Mouse (Mus musculus) liver, embryonic 16.5 days (tissue): ENCODE measurements around the gene Map1lc3a. TPM values are rescaled to one million over a fixed set of nuclear protein-coding genes. Genes with fewer than 3 reads are reported as not detected.

ENCODE experiments used
- ATAC-seq: fragments of 200-750 bp; cut with Nextera tagmentation; 2 replicates; pipeline ENCODE4 v1.8.0; 2017; ENCODE audit warnings: low read depth, mild to moderate bottlenecking, moderate number of reproducible peaks, moderate library complexity
- H3K27ac ChIP-seq: fragments of 300-500 bp; sonication (generic); 2 replicates; pipeline ENCODE4 v1.5.1; 2014; ENCODE audit warnings: mild to moderate bottlenecking, low read length
- H3K27me3 ChIP-seq: fragments of 300-500 bp; sonication (generic); 2 replicates; pipeline ENCODE4 v1.6.1; 2014; ENCODE audit warnings: low read depth, low read length, mixed read lengths; ENCODE audit not compliant: control insufficient read depth, insufficient read depth
- H3K36me3 ChIP-seq: fragments of 300-500 bp; sonication (generic); 2 replicates; pipeline ENCODE4 v1.6.1; 2014; ENCODE audit warnings: mild to moderate bottlenecking; ENCODE audit not compliant: control insufficient read depth, insufficient read depth
- H3K4me1 ChIP-seq: fragments of 300-500 bp; sonication (generic); 2 replicates; pipeline ENCODE4 v1.6.1; 2014; ENCODE audit warnings: low read depth, low read length, mixed read lengths; ENCODE audit not compliant: control insufficient read depth
- H3K4me2 ChIP-seq: fragments of 300-500 bp; sonication (generic); 2 replicates; pipeline ENCODE4 v1.6.1; 2014; ENCODE audit warnings: low read depth, low read length, mixed read lengths
- H3K4me3 ChIP-seq: fragments of 300-500 bp; sonication (generic); 2 replicates; pipeline ENCODE4 v1.5.1; 2014; ENCODE audit warnings: low read depth, mild to moderate bottlenecking, low read length
- H3K9ac ChIP-seq: fragments of 300-500 bp; sonication (generic); 2 replicates; pipeline ENCODE4 v1.6.1; 2014; ENCODE audit warnings: low read depth, low read length
- H3K9me3 ChIP-seq: fragments of 300-500 bp; sonication (generic); replicated peaks from 2 replicates; pipeline ENCODE4 v1.6.1; 2016; ENCODE audit warnings: low read length; ENCODE audit not compliant: control insufficient read depth
- WGBS: fragments of 180-500 bp; shearing (Covaris S2); extraction: QIAGEN DNeasy Blood & Tissue Kit; methylation state at CpG from one replicate; pipeline ENCODE4 v1.1.7; 2014; ENCODE audit not compliant: insufficient replicate concordance; 5-methylcytosine and 5-hydroxymethylcytosine counted together
- polyA plus RNA-seq: library from polyadenylated mRNA; unstranded; fragments of >200 nt; fragmentation: Nextera tagmentation; extraction: Ambion mirVana; gene quantifications from 2 replicates; pipeline ENCODE4 v1.2.1, GENCODE M21; 2015

Map1lc3a gene
- polyA plus RNA-seq, 1 experiment from 2014 or later, result 25.9 TPM

DNA sequence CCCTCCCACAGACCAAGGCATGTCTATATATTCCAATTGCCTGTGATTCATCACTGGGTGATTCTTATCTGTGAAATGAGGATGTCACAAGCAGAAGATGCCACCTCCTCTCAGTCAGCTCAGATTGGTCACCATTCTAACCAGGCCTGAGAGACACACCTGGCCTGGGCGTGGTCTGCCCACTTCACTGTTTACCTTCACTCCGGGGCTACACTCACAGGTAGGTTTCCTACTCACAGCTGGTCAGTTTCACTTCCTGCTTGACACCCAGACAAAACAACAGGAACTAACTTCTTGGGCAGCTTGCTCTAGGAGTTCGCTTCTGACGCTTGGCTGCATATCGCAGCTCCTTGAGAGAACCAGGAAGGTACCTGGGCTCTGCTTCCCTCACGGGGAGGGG lies 19.4 kb downstream of the Map1lc3a start:
- Histone ChIP-seq H3K27ac (no peak overlapping the region), H3K4me1 (no peaks in the 10 kb centered on the region; the same call in 1 of the 2 replicates), H3K4me3 (no peak overlapping the region), H3K4me2 (no peak overlapping the region), H3K36me3 (peaks cover 6% of the 10 kb centered on the region), H3K27me3 (no peaks in the 10 kb centered on the region), H3K9me3 (no peaks in the 10 kb centered on the region), H3K9ac (no peak overlapping the region)
- 78% methylated on average over 6 of the region's 6 CpGs for WGBS
- no peak for ATAC-seq

DNA sequence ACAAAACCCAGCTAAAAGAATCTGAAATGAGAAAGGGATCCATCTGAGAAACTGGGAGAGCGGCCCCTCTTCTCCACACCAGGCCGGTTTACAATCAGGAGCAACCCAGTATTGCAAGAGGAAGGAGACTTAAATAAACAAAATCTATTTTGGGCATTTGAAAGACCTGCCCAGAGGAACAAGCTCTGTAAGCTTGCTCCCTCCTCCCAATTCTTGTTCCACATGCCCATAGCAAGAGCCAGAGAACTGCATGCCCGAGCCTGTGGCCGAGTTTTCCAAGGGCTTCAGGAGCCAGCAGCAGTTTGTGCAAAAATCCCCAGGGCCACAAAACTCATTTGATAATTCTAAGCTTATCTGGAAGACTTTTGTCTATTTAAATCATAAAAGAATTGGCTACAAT lies 23.5 kb downstream of the Map1lc3a start:
- Histone ChIP-seq H3K9me3 (no peaks in the 10 kb centered on the region), H3K27ac (no peak overlapping the region), H3K9ac (no peak overlapping the region), H3K27me3 (no peaks in the 10 kb centered on the region), H3K4me2 (no peak overlapping the region), H3K4me1 (no peaks in the 10 kb centered on the region; the same call in 1 of the 2 replicates), H3K4me3 (no peak overlapping the region), H3K36me3 (peaks cover 4% of the 10 kb centered on the region)
- WGBS, result 65% methylated on average over 4 of the region's 4 CpGs
- no peak for ATAC-seq

DNA sequence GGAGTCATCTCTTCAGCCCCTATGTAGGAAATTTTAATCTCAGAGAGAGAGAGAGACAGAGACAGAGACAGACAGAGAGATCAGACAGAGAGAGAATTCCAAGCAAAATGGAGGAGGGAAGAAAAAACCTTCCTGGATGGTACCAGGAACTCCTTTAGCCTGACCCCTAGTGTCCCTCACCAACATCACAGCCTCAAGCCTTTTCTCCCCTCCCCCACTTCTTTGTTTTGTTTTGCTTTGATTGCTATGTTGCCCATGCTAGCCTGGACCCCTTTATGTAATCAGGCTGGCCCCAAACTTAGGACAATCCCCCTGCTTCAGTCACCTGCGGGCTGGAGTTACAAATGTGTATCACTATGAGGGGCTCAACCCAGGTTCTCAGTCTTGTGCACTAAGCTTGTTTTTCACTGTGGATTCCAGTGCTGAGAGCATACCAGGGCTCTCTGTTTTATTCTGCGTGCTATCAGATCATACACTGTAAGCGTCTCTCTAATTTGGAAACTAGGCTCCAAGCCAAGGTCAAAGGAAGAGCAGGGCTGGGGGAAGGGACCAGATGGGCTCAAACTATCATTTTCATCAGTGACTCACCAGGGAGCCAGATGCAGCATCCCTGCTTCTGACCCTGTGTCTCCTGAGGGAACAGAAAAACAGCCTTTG lies 33.0 kb downstream of the Map1lc3a start:
- H3K4me3 ChIP-seq, result no peak overlapping the region
- H3K27me3 ChIP-seq, result no peaks in the 10 kb centered on the region
- H3K4me1 ChIP-seq, result no peaks in the 10 kb centered on the region
- WGBS, result 59% methylated on average over 3 of the region's 3 CpGs
- ATAC-seq, result no peak
- H3K27ac ChIP-seq, result no peak overlapping the region
- no peaks in the 10 kb centered on the region for H3K9me3 ChIP-seq
- H3K9ac ChIP-seq, result no peak overlapping the region
- no peak overlapping the region for H3K4me2 ChIP-seq
- H3K36me3 ChIP-seq, result peaks cover 7% of the 10 kb centered on the region; the same call in 1 of the 2 replicates

DNA sequence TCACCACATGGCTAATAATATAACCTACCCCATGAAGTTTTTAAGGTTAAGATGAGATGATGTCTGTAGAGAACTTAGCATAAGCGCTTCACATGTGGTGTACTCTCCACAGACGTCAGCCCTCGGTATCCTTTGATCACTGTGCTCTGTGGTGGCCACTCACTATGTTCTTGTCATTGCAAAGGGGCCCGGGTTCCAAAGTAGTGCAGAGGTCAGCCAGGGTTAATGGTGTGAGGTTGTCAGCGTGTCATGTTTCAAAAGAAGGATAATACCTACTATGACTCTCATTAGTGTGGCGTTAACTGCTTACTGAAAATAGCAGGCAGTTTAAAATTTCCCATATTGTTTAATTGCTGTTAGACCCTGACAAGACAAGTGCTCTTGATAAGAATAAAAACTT lies 37.6 kb downstream of the Map1lc3a start:
- H3K27me3 ChIP-seq, result no peaks in the 10 kb centered on the region
- H3K9me3 ChIP-seq, result no peaks in the 10 kb centered on the region
- no peak overlapping the region for H3K4me2 ChIP-seq
- H3K9ac ChIP-seq, result no peak overlapping the region
- H3K36me3 ChIP-seq, result peaks cover 7% of the 10 kb centered on the region; the same call in 1 of the 2 replicates
- no peak for ATAC-seq
- no peak overlapping the region for H3K27ac ChIP-seq
- WGBS, result 80% methylated on average over 6 of the region's 6 CpGs
- H3K4me1 ChIP-seq, result no peaks in the 10 kb centered on the region; the same call in 1 of the 2 replicates
- H3K4me3 ChIP-seq, result no peak overlapping the region

DNA sequence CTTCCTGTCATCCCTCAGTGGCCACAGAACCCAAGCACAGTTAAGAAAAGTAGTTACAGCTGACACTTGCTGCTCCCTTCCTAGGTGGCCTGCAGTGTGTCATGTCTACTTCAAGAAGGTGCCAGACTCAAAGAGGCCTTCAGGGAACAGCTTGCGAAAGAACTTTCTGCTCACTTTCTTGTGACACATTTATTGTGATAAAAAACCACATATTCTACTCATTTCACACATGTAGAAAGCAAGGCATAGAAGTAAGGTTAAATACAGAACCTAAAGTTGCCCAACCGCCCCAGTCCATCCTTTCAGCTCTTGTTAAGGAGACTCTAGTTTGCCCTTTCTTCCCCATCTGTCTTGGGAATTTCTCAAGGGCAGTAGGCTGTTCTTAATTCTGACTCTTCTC lies 42.5 kb downstream of the Map1lc3a start:
- Histone ChIP-seq H3K27me3 (no peaks in the 10 kb centered on the region), H3K9ac (no peak overlapping the region), H3K9me3 (no peaks in the 10 kb centered on the region), H3K4me3 (no peak overlapping the region), H3K4me2 (no peak overlapping the region), H3K36me3 (peaks cover 2% of the 10 kb centered on the region; the same call in 1 of the 2 replicates), H3K4me1 (no peaks in the 10 kb centered on the region; the same call in 1 of the 2 replicates), H3K27ac (no peak overlapping the region)
- WGBS, result 78% methylated on average over 2 of the region's 2 CpGs
- no peak for ATAC-seq

- Histone ChIP-seq H3K4me1 (no peaks in the 10 kb centered on the region; the same call in 1 of the 2 replicates), H3K4me3 (no peak overlapping the region), H3K9ac (no peak overlapping the region), H3K36me3 (no peaks in the 10 kb centered on the region), H3K9me3 (no peaks in the 10 kb centered on the region), H3K27me3 (no peaks in the 10 kb centered on the region), H3K27ac (no peak overlapping the region), H3K4me2 (no peak overlapping the region)
- no peak for ATAC-seq
- WGBS, result 56% methylated on average over 5 of the region's 5 CpGs
Observed at GRCm38 (mm10) chr2:155320596-155320995, 44.5 kb downstream of the Map1lc3a start.

GRCm38 (mm10) chr2:155326001-155326400 lies 49.9 kb downstream of the Map1lc3a start:
- WGBS, result 72% methylated on average over 4 of the region's 4 CpGs
- no peak for ATAC-seq

More at GRCm38 (mm10) chr2:155326001-155326400, 49.9 kb downstream of the Map1lc3a start:
- H3K4me1 ChIP-seq, result no peaks in the 10 kb centered on the region
- H3K9ac ChIP-seq, result no peak overlapping the region
- H3K4me3 ChIP-seq, result no peak overlapping the region
- peaks cover 11% of the 10 kb centered on the region for H3K36me3 ChIP-seq
- H3K27ac ChIP-seq, result no peak overlapping the region
- H3K27me3 ChIP-seq, result no peaks in the 10 kb centered on the region
- H3K4me2 ChIP-seq, result no peak overlapping the region
- no peaks in the 10 kb centered on the region for H3K9me3 ChIP-seq

Other genes starting within 250 kb of the Map1lc3a start
- gene Ahcy, start 201.8 kb upstream of the Map1lc3a start, polyA plus RNA-seq, result 69.8 and 77.7 TPM in 2 replicates
- 19.6 and 19.7 TPM in 2 replicates for gene Itch, start 142.8 kb upstream of the Map1lc3a start, polyA plus RNA-seq
- gene Dynlrb1, start 39.8 kb upstream of the Map1lc3a start, polyA plus RNA-seq, result 111 TPM in 2 replicates
- 20.6 and 22.1 TPM in 2 replicates for gene Pigu, start 81.1 kb downstream of the Map1lc3a start, polyA plus RNA-seq
- 4.4 and 5.7 TPM in 2 replicates for gene Trp53inp2, start 104.8 kb downstream of the Map1lc3a start, polyA plus RNA-seq
- gene Ncoa6, start 197.6 kb downstream of the Map1lc3a start, polyA plus RNA-seq, result 4.4 and 5.1 TPM in 2 replicates
- 24.6 and 29.6 TPM in 2 replicates for gene Acss2, start 241.7 kb downstream of the Map1lc3a start, polyA plus RNA-seq
- gene Ggt7, start 241.9 kb downstream of the Map1lc3a start, polyA plus RNA-seq, result 0.17 and 0.20 TPM in 2 replicates